Mouse (Mus musculus) CH12.LX (cell line): ENCODE results near the gene Ndufs1.

Experiments
- CTCF ChIP-seq, 2 experiments: IDR thresholded peaks in 1 of 2; conservative IDR thresholded peaks in 1 of 2; 2 replicates each; pipeline ENCODE4 v1.5.1; 2011 to 2012; ENCODE audit warnings: low read depth in 2 of 2, low read length in 2 of 2, improper control_type of control experiment in 1 of 2, inconsistent platforms in 1 of 2, mild to moderate bottlenecking in 1 of 2, moderate library complexity in 1 of 2
- E2F4 ChIP-seq: IDR thresholded peaks from 2 replicates; pipeline ENCODE4 v1.6.1; 2011; ENCODE audit warnings: low read depth, low read length, improper control_type of control experiment; ENCODE audit not compliant: insufficient replicate concordance
- MXI1 ChIP-seq: IDR thresholded peaks from 2 replicates; pipeline ENCODE4 v1.6.1; 2011; ENCODE audit warnings: mild to moderate bottlenecking, low read depth, low read length, improper control_type of control experiment
- NELFE ChIP-seq: IDR thresholded peaks from 2 replicates; pipeline ENCODE4 v1.6.1; 2011; ENCODE audit warnings: low read depth, low read length, improper control_type of control experiment
- POLR2A ChIP-seq: IDR thresholded peaks from 2 replicates; pipeline ENCODE4 v1.6.1; 2011; ENCODE audit warnings: low read depth, mild to moderate bottlenecking, improper control_type of control experiment, low read length
- SIN3A ChIP-seq: IDR thresholded peaks from 2 replicates; pipeline ENCODE4 v1.6.1; 2012; ENCODE audit warnings: low read length, improper control_type of control experiment, inconsistent platforms
- USF2 ChIP-seq: conservative IDR thresholded peaks from 2 replicates; pipeline ENCODE4 v1.6.1; 2011; ENCODE audit warnings: low read depth, low read length, improper control_type of control experiment

- TF ChIP-seq E2F4 (no peak), NELFE (no peak), POLR2A (no peak), MXI1 (no peak), CTCF (conservative IDR thresholded peaks at IDR 0.05 in 1 of 2, IDR thresholded peaks at IDR 0.05 in 1 of 2; ENCODE audit: low read depth in 2 of 2, low read length in 2 of 2) (no peak), SIN3A (no peak), USF2 (no peak)
These were observed 780 bp downstream of the Ndufs1 start for GRCm38 (mm10) chr1:63175853-63176252.
